Mouse (Mus musculus): Measurements from ENCODE around the gene Kctd8.

DNA sequence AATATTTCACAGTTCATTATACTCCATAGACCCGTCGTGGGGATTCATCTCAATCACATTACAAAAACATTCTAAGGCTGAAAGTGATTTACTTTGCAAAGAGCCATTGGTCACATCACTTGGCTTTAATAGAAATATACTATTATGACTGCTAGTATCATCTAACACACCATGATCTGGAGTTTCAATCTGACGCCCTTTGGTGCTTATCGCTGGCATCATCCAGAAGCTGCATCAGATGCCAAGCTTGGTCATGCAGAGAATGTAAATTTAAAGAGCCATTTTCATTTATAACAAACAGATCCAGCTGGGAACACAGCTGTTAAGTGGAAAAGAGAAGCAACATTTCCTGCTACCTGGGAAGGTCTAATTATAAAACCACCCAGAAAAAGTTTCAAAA lies 37.6 kb upstream of the Kctd8 start:
- TF ChIP-seq CTCF (IDR thresholded peaks at IDR 0.05; ENCODE audit: low read depth), result no peak
- TF ChIP-seq EP300 (IDR thresholded peaks at IDR 0.05; ENCODE audit: low read depth), result no peak

All from liver, embryonic 14.5 days (tissue).